Mouse (Mus musculus): ENCODE measurements around the gene Agt. TPM values are rescaled to one million over a fixed set of nuclear protein-coding genes. Genes with fewer than 3 reads are reported as not detected.

The Agt gene
- polyA plus RNA-seq, 1 experiment from 2014 or later: not detected

- WGBS: 62% methylated on average over 5 of the region's 5 CpGs
- Histone ChIP-seq H3K27ac (ENCODE audit: low read depth, low read length) (no peak overlapping the region), H3K9ac (ENCODE audit: low read length) (no peak overlapping the region), H3K4me3 (ENCODE audit: low read depth, low read length) (no peak overlapping the region), H3K9me3 (replicated peaks; ENCODE audit: control insufficient read depth, low read length) (no peaks in the 10 kb centered on the region), H3K4me1 (ENCODE audit: control insufficient read depth, insufficient read depth, low read length) (no peaks in the 10 kb centered on the region), H3K4me2 (ENCODE audit: low read length) (no peak overlapping the region), H3K36me3 (ENCODE audit: control insufficient read depth, insufficient read depth, low read length) (peaks cover 6% of the 10 kb centered on the region), H3K27me3 (replicated peaks; ENCODE audit: control insufficient read depth, insufficient read depth, low read length) (no peaks in the 10 kb centered on the region)
- ATAC-seq (no peak), DNase-seq (ENCODE audit: low spot score) (no peak)
Measured at GRCm38 (mm10) chr8:124557476-124557875, 12.0 kb downstream of the Agt start.

- Histone ChIP-seq H3K36me3 (ENCODE audit: control insufficient read depth, insufficient read depth, low read length) (peaks cover 14% of the 10 kb centered on the region), H3K4me2 (ENCODE audit: low read length) (no peak overlapping the region), H3K27ac (ENCODE audit: low read depth, low read length) (0 out of 2 replicates have a peak overlapping the region, but pooled peaks have one; percentile 14), H3K27me3 (replicated peaks; ENCODE audit: control insufficient read depth, insufficient read depth, low read length) (no peaks in the 10 kb centered on the region), H3K9me3 (replicated peaks; ENCODE audit: control insufficient read depth, low read length) (no peaks in the 10 kb centered on the region), H3K9ac (ENCODE audit: low read length) (no peak overlapping the region), H3K4me1 (ENCODE audit: control insufficient read depth, insufficient read depth, low read length) (no peaks in the 10 kb centered on the region), H3K4me3 (ENCODE audit: low read depth, low read length) (no peak overlapping the region)
- 71% methylated on average over 13 of the region's 13 CpGs for WGBS
- ATAC-seq: peak; percentile 44; the same call in 1 of the 2 replicates
- peak; percentile 33 for DNase-seq (ENCODE audit: low spot score)
Measured at GRCm38 (mm10) chr8:124556658-124557057, 12.8 kb downstream of the Agt start.

- H3K4me3 ChIP-seq (ENCODE audit: low read depth, low read length): no peak overlapping the region
- 89% methylated on average over 7 of the region's 7 CpGs for WGBS
- DNase-seq (ENCODE audit: low spot score): no peak
- no peak overlapping the region for H3K9ac ChIP-seq (ENCODE audit: low read length)
- no peaks in the 10 kb centered on the region for H3K4me1 ChIP-seq (ENCODE audit: control insufficient read depth, insufficient read depth, low read length)
- H3K9me3 ChIP-seq (replicated peaks; ENCODE audit: control insufficient read depth, low read length): no peaks in the 10 kb centered on the region
- H3K27ac ChIP-seq (ENCODE audit: low read depth, low read length): no peak overlapping the region
- peaks cover 19% of the 10 kb centered on the region for H3K36me3 ChIP-seq (ENCODE audit: control insufficient read depth, insufficient read depth, low read length)
- H3K4me2 ChIP-seq (ENCODE audit: low read length): no peak overlapping the region
- ATAC-seq: no peak
- no peaks in the 10 kb centered on the region for H3K27me3 ChIP-seq (replicated peaks; ENCODE audit: control insufficient read depth, insufficient read depth, low read length)
Measured at GRCm38 (mm10) chr8:124556164-124556563, 13.3 kb downstream of the Agt start.

- H3K27me3 ChIP-seq (replicated peaks; ENCODE audit: control insufficient read depth, insufficient read depth, low read length): no peaks in the 10 kb centered on the region
- no peak for DNase-seq (ENCODE audit: low spot score)
- H3K4me1 ChIP-seq (ENCODE audit: control insufficient read depth, insufficient read depth, low read length): no peaks in the 10 kb centered on the region
- peaks cover 28% of the 10 kb centered on the region for H3K36me3 ChIP-seq (ENCODE audit: control insufficient read depth, insufficient read depth, low read length)
- no peak overlapping the region for H3K27ac ChIP-seq (ENCODE audit: low read depth, low read length)
- no peak overlapping the region for H3K9ac ChIP-seq (ENCODE audit: low read length)
- no peak for ATAC-seq
- H3K9me3 ChIP-seq (replicated peaks; ENCODE audit: control insufficient read depth, low read length): no peaks in the 10 kb centered on the region
- 86% methylated on average over 7 of the region's 7 CpGs for WGBS
- H3K4me3 ChIP-seq (ENCODE audit: low read depth, low read length): no peak overlapping the region
- H3K4me2 ChIP-seq (ENCODE audit: low read length): no peak overlapping the region
Measured at GRCm38 (mm10) chr8:124555113-124555750, 14.3 kb downstream of the Agt start.

- Histone ChIP-seq H3K9ac (ENCODE audit: low read length) (no peak overlapping the region), H3K4me2 (ENCODE audit: low read length) (no peak overlapping the region), H3K36me3 (ENCODE audit: control insufficient read depth, insufficient read depth, low read length) (peaks cover 66% of the 10 kb centered on the region), H3K4me1 (ENCODE audit: control insufficient read depth, insufficient read depth, low read length) (no peaks in the 10 kb centered on the region), H3K27ac (ENCODE audit: low read depth, low read length) (no peak overlapping the region), H3K9me3 (replicated peaks; ENCODE audit: control insufficient read depth, low read length) (no peaks in the 10 kb centered on the region), H3K4me3 (ENCODE audit: low read depth, low read length) (no peak overlapping the region), H3K27me3 (replicated peaks; ENCODE audit: control insufficient read depth, insufficient read depth, low read length) (no peaks in the 10 kb centered on the region)
- ATAC-seq (no peak), DNase-seq (ENCODE audit: low spot score) (no peak)
- 93% methylated on average over 15 of the region's 15 CpGs for WGBS
Measured at GRCm38 (mm10) chr8:124551011-124551661, 18.4 kb downstream of the Agt start.

- DNase-seq (ENCODE audit: low spot score): no peak
- ATAC-seq: no peak
- peaks cover 95% of the 10 kb centered on the region for H3K36me3 ChIP-seq (ENCODE audit: control insufficient read depth, insufficient read depth, low read length)
- WGBS: 75% methylated on average over 1 of the region's 1 CpGs
- H3K27ac ChIP-seq (ENCODE audit: low read depth, low read length): no peak overlapping the region
- H3K4me3 ChIP-seq (ENCODE audit: low read depth, low read length): no peak overlapping the region
- no peaks in the 10 kb centered on the region for H3K27me3 ChIP-seq (replicated peaks; ENCODE audit: control insufficient read depth, insufficient read depth, low read length)
- H3K4me2 ChIP-seq (ENCODE audit: low read length): no peak overlapping the region
- H3K9ac ChIP-seq (ENCODE audit: low read length): no peak overlapping the region
- no peaks in the 10 kb centered on the region for H3K4me1 ChIP-seq (ENCODE audit: control insufficient read depth, insufficient read depth, low read length)
- H3K9me3 ChIP-seq (replicated peaks; ENCODE audit: control insufficient read depth, low read length): no peaks in the 10 kb centered on the region
Measured at GRCm38 (mm10) chr8:124548187-124548586, 21.3 kb downstream of the Agt start.

- no peaks in the 10 kb centered on the region for H3K4me1 ChIP-seq (ENCODE audit: control insufficient read depth, insufficient read depth, low read length)
- H3K4me3 ChIP-seq (ENCODE audit: low read depth, low read length): no peak overlapping the region
- 89% methylated on average over 11 of the region's 11 CpGs for WGBS
- DNase-seq (ENCODE audit: low spot score) (no peak), ATAC-seq (no peak)
- no peak overlapping the region for H3K4me2 ChIP-seq (ENCODE audit: low read length)
- peaks cover 96% of the 10 kb centered on the region for H3K36me3 ChIP-seq (ENCODE audit: control insufficient read depth, insufficient read depth, low read length)
- H3K27ac ChIP-seq (ENCODE audit: low read depth, low read length): no peak overlapping the region
- no peak overlapping the region for H3K9ac ChIP-seq (ENCODE audit: low read length)
- no peaks in the 10 kb centered on the region for H3K9me3 ChIP-seq (replicated peaks; ENCODE audit: control insufficient read depth, low read length)
- H3K27me3 ChIP-seq (replicated peaks; ENCODE audit: control insufficient read depth, insufficient read depth, low read length): no peaks in the 10 kb centered on the region
Measured at GRCm38 (mm10) chr8:124547269-124547668, 22.2 kb downstream of the Agt start.

GRCm38 (mm10) chr8:124546815-124547214 lies 22.7 kb downstream of the Agt start:
- no peak overlapping the region for H3K4me3 ChIP-seq (ENCODE audit: low read depth, low read length)
- ATAC-seq: no peak
- H3K4me1 ChIP-seq (ENCODE audit: control insufficient read depth, insufficient read depth, low read length): no peaks in the 10 kb centered on the region
- H3K9me3 ChIP-seq (replicated peaks; ENCODE audit: control insufficient read depth, low read length): no peaks in the 10 kb centered on the region
- H3K4me2 ChIP-seq (ENCODE audit: low read length): no peak overlapping the region
- WGBS: 93% methylated on average over 7 of the region's 7 CpGs
- peaks cover 96% of the 10 kb centered on the region for H3K36me3 ChIP-seq (ENCODE audit: control insufficient read depth, insufficient read depth, low read length)
- DNase-seq (ENCODE audit: low spot score): no peak
- no peak overlapping the region for H3K27ac ChIP-seq (ENCODE audit: low read depth, low read length)
- no peak overlapping the region for H3K9ac ChIP-seq (ENCODE audit: low read length)
- H3K27me3 ChIP-seq (replicated peaks; ENCODE audit: control insufficient read depth, insufficient read depth, low read length): no peaks in the 10 kb centered on the region

- H3K36me3 ChIP-seq (ENCODE audit: control insufficient read depth, insufficient read depth, low read length): peaks cover 96% of the 10 kb centered on the region
- H3K9ac ChIP-seq (ENCODE audit: low read length): no peak overlapping the region
- no peaks in the 10 kb centered on the region for H3K4me1 ChIP-seq (ENCODE audit: control insufficient read depth, insufficient read depth, low read length)
- no peaks in the 10 kb centered on the region for H3K27me3 ChIP-seq (replicated peaks; ENCODE audit: control insufficient read depth, insufficient read depth, low read length)
- H3K9me3 ChIP-seq (replicated peaks; ENCODE audit: control insufficient read depth, low read length): no peaks in the 10 kb centered on the region
- WGBS: 92% methylated on average over 6 of the region's 6 CpGs
- DNase-seq (ENCODE audit: low spot score) (no peak), ATAC-seq (no peak)
- H3K4me2 ChIP-seq (ENCODE audit: low read length): no peak overlapping the region
- no peak overlapping the region for H3K4me3 ChIP-seq (ENCODE audit: low read depth, low read length)
- no peak overlapping the region for H3K27ac ChIP-seq (ENCODE audit: low read depth, low read length)
Measured at GRCm38 (mm10) chr8:124546371-124546770, 23.1 kb downstream of the Agt start.

All from forebrain, embryonic 14.5 days (tissue).